Mouse (Mus musculus) cerebellum, postnatal 25 days (tissue): ENCODE results near the gene Gpc5.
"Not testable (repeated sequence)": the region's sequence is repeated elsewhere in the genome, so short reads cannot be mapped to it uniquely, and the experiment has no call there.

ENCODE experiments used
- DNase-seq, 2 experiments: peaks; one replicate each; pipeline ENCODE4 v3.0.0; 2021; ENCODE audit warnings: mixed read lengths in 2 of 2

Gene Gpc5

GRCm38 (mm10) chr14:115092081-115092480 is at the start of gene Gpc5:
Gene Gpc5, plus strand, starts transcription at chr14:115092215.
- peak; percentile 90 to 95 for DNase-seq

GRCm38 (mm10) chr14:115042660-115043059 is 49.4 kb upstream of the Gpc5 start:
- DNase-seq = peak in 1 of 2 experiments; percentile 9

- no peak for DNase-seq
These were observed 48.0 kb upstream of the Gpc5 start for GRCm38 (mm10) chr14:115044016-115044415.

GRCm38 (mm10) chr14:115045712-115046111 is 46.3 kb upstream of the Gpc5 start:
- DNase-seq = no peak

- DNase-seq = no peak
These were observed 44.7 kb upstream of the Gpc5 start for GRCm38 (mm10) chr14:115047316-115047715.

- no peak for DNase-seq
These were observed 43.8 kb upstream of the Gpc5 start for GRCm38 (mm10) chr14:115047990-115048862.

GRCm38 (mm10) chr14:115048863-115049566 is 43.0 kb upstream of the Gpc5 start:
- DNase-seq = no peak

- no peak for DNase-seq
These were observed 42.2 kb upstream of the Gpc5 start for GRCm38 (mm10) chr14:115049831-115050230.

GRCm38 (mm10) chr14:115051106-115051760 is 40.8 kb upstream of the Gpc5 start:
- DNase-seq = no peak

- DNase-seq = no peak
These were observed 39.6 kb upstream of the Gpc5 start for GRCm38 (mm10) chr14:115052371-115052770.

GRCm38 (mm10) chr14:115054252-115054651 is 37.8 kb upstream of the Gpc5 start:
- DNase-seq = no peak

- DNase-seq = no peak
These were observed 34.5 kb upstream of the Gpc5 start for GRCm38 (mm10) chr14:115057524-115057923.

GRCm38 (mm10) chr14:115066164-115066563 is 25.9 kb upstream of the Gpc5 start:
- not testable (repeated sequence) for DNase-seq

- peak; percentile 38 to 59 for DNase-seq
These were observed 21.5 kb upstream of the Gpc5 start for GRCm38 (mm10) chr14:115070534-115070933.

GRCm38 (mm10) chr14:115077340-115077739 is 14.7 kb upstream of the Gpc5 start:
- DNase-seq = no peak

- DNase-seq = no peak
These were observed 14.0 kb upstream of the Gpc5 start for GRCm38 (mm10) chr14:115078064-115078463.

GRCm38 (mm10) chr14:115081728-115082502 is 10.1 kb upstream of the Gpc5 start:
- DNase-seq = no peak

GRCm38 (mm10) chr14:115090516-115090915 is 1.5 kb upstream of the Gpc5 start:
- no peak for DNase-seq

- no peak for DNase-seq
These were observed 495 bp downstream of the Gpc5 start for GRCm38 (mm10) chr14:115092510-115092909.

GRCm38 (mm10) chr14:115092952-115093351 is 937 bp downstream of the Gpc5 start:
- no peak for DNase-seq

- DNase-seq = no peak
These were observed 8.7 kb downstream of the Gpc5 start for GRCm38 (mm10) chr14:115100617-115101299.

GRCm38 (mm10) chr14:115106326-115106725 is 14.3 kb downstream of the Gpc5 start:
- DNase-seq = no peak
